Mouse (Mus musculus) neural tube, embryonic 14.5 days (tissue): ENCODE measurements around the gene Pou1f1. TPM values are rescaled to one million over a fixed set of nuclear protein-coding genes. Genes with fewer than 3 reads are reported as not detected.

ENCODE experiments used
- ATAC-seq: fragments of 200-750 bp; cut with Nextera tagmentation; 2 replicates; pipeline ENCODE4 v1.8.0; 2017; ENCODE audit warnings: low read depth, mild to moderate bottlenecking, moderate TSS enrichment, moderate library complexity
- H3K27ac ChIP-seq: fragments of 300-500 bp; sonication (generic); 2 replicates; pipeline ENCODE4 v1.5.1; 2014; ENCODE audit warnings: low read depth, mild to moderate bottlenecking, control low read depth, low read length, moderate library complexity, mixed read lengths
- H3K27me3 ChIP-seq: fragments of 300-500 bp; sonication (generic); 2 replicates; pipeline ENCODE4 v1.6.1; 2014; ENCODE audit warnings: low read length; ENCODE audit not compliant: control insufficient read depth, insufficient read depth
- H3K36me3 ChIP-seq: fragments of 300-500 bp; sonication (generic); 2 replicates; pipeline ENCODE4 v1.6.1; 2014; ENCODE audit warnings: low read length, mixed read lengths; ENCODE audit not compliant: control insufficient read depth, insufficient read depth
- H3K4me1 ChIP-seq: fragments of 300-500 bp; sonication (generic); 2 replicates; pipeline ENCODE4 v1.6.1; 2014; ENCODE audit warnings: low read length; ENCODE audit not compliant: control insufficient read depth, insufficient read depth
- H3K4me2 ChIP-seq: fragments of 300-500 bp; sonication (generic); 2 replicates; pipeline ENCODE4 v1.6.1; 2014; ENCODE audit warnings: mild to moderate bottlenecking, low read depth, low read length, control low read depth
- H3K4me3 ChIP-seq: fragments of 300-500 bp; sonication (generic); 2 replicates; pipeline ENCODE4 v1.5.1; 2014; ENCODE audit warnings: low read depth, low read length, control low read depth, mixed read lengths
- H3K9ac ChIP-seq: fragments of 300-500 bp; sonication (generic); replicated peaks from 2 replicates; pipeline ENCODE4 v1.6.1; 2014; ENCODE audit warnings: low read depth, mild to moderate bottlenecking, control low read depth, low read length, mixed read lengths
- H3K9me3 ChIP-seq: fragments of 300-500 bp; sonication (generic); 2 replicates; pipeline ENCODE4 v1.6.1; 2016; ENCODE audit warnings: low read length; ENCODE audit not compliant: control insufficient read depth
- WGBS: fragments of 180-500 bp; shearing (Covaris S2); extraction: QIAGEN DNeasy Blood & Tissue Kit; methylation state at CpG from one replicate; pipeline ENCODE4 v1.1.7; 2014; 5-methylcytosine and 5-hydroxymethylcytosine counted together
- polyA plus RNA-seq: library from polyadenylated mRNA; unstranded; fragments of >200 nt; fragmentation: Nextera tagmentation; extraction: Ambion mirVana; gene quantifications from 2 replicates; pipeline ENCODE4 v1.2.1, GENCODE M21; 2014

The Pou1f1 gene
- polyA plus RNA-seq = 0.11 TPM in 1 of 2 replicates, not detected in the other

DNA sequence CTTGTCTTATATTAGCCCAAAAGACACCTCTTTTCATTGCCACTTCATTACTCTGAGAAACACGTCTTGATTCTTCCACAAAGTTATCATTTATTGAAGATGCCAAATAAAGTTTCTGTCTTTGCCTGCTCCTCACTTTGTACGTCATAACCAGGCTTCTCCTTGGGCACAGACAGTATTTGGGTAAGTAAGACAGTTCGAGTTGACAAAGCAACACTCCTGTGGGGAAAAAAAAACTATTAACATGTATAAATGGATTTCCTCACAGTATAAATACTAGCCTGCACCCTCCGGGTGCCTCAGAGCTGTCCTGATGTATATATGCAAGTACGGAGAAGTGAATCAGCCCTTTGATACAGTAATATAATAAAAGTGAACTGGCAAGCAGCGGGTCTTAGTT is at the start of gene Pou1f1:
TSS of gene Pou1f1 (plus strand) at position 301 of the 400 bp plus-strand sequence.
- no peak for ATAC-seq
- H3K36me3 ChIP-seq = no peaks in the 10 kb centered on the region
- no peak within 1 kb of the TSS for H3K4me2 ChIP-seq
- H3K9me3 ChIP-seq = no peaks in the 10 kb centered on the region
- H3K27ac ChIP-seq = no peak within 1 kb of the TSS
- H3K9ac ChIP-seq = no peak within 1 kb of the TSS
- H3K27me3 ChIP-seq = no peaks in the 10 kb centered on the region
- 85% methylated on average over 6 of the region's 6 CpGs for WGBS
- H3K4me1 ChIP-seq = no peaks in the 10 kb centered on the region
- H3K4me3 ChIP-seq = no peak within 1 kb of the TSS

- Histone ChIP-seq H3K27me3 (no peaks in the 10 kb centered on the region), H3K9ac (no peak overlapping the region), H3K4me1 (no peaks in the 10 kb centered on the region), H3K9me3 (no peaks in the 10 kb centered on the region), H3K27ac (no peak overlapping the region), H3K36me3 (no peaks in the 10 kb centered on the region), H3K4me3 (no peak overlapping the region), H3K4me2 (no peak overlapping the region)
- WGBS = 77% methylated on average over 4 of the region's 4 CpGs
- no peak for ATAC-seq
Observed at GRCm38 (mm10) chr16:65470650-65471049, 49.7 kb upstream of the Pou1f1 start.

- ATAC-seq = peak; percentile 69
- no peaks in the 10 kb centered on the region for H3K36me3 ChIP-seq
- no peak overlapping the region for H3K9ac ChIP-seq
- H3K4me1 ChIP-seq = no peaks in the 10 kb centered on the region
- no peak overlapping the region for H3K4me3 ChIP-seq
- no peak overlapping the region for H3K27ac ChIP-seq
- no peaks in the 10 kb centered on the region for H3K27me3 ChIP-seq
- 25% methylated on average over 5 of the region's 5 CpGs for WGBS
- no peaks in the 10 kb centered on the region for H3K9me3 ChIP-seq
- no peak overlapping the region for H3K4me2 ChIP-seq
Observed at GRCm38 (mm10) chr16:65472472-65473001, 47.8 kb upstream of the Pou1f1 start.

- Histone ChIP-seq H3K4me2 (no peak overlapping the region), H3K9ac (no peak overlapping the region), H3K4me3 (no peak overlapping the region), H3K9me3 (no peaks in the 10 kb centered on the region), H3K27ac (no peak overlapping the region), H3K27me3 (no peaks in the 10 kb centered on the region), H3K4me1 (no peaks in the 10 kb centered on the region), H3K36me3 (no peaks in the 10 kb centered on the region)
- no peak for ATAC-seq
- 86% methylated on average over 6 of the region's 6 CpGs for WGBS
Observed at GRCm38 (mm10) chr16:65485726-65486125, 34.6 kb upstream of the Pou1f1 start.

GRCm38 (mm10) chr16:65496030-65496429 is 24.3 kb upstream of the Pou1f1 start:
- ATAC-seq = no peak
- no peaks in the 10 kb centered on the region for H3K36me3 ChIP-seq
- no peaks in the 10 kb centered on the region for H3K27me3 ChIP-seq
- H3K9me3 ChIP-seq = no peaks in the 10 kb centered on the region
- 80% methylated on average over 5 of the region's 5 CpGs for WGBS
- H3K4me1 ChIP-seq = no peaks in the 10 kb centered on the region
- no peak overlapping the region for H3K9ac ChIP-seq
- H3K4me3 ChIP-seq = no peak overlapping the region
- no peak overlapping the region for H3K27ac ChIP-seq
- H3K4me2 ChIP-seq = no peak overlapping the region

GRCm38 (mm10) chr16:65497049-65497448 is 23.3 kb upstream of the Pou1f1 start:
- H3K36me3 ChIP-seq = no peaks in the 10 kb centered on the region
- peak; percentile 68; the same call in 1 of the 2 replicates for ATAC-seq
- WGBS = 40% methylated on average over 2 of the region's 2 CpGs
- H3K27me3 ChIP-seq = no peaks in the 10 kb centered on the region
- H3K9me3 ChIP-seq = no peaks in the 10 kb centered on the region
- no peak overlapping the region for H3K27ac ChIP-seq
- no peak overlapping the region for H3K4me2 ChIP-seq
- H3K9ac ChIP-seq = no peak overlapping the region
- no peaks in the 10 kb centered on the region for H3K4me1 ChIP-seq
- no peak overlapping the region for H3K4me3 ChIP-seq

DNA sequence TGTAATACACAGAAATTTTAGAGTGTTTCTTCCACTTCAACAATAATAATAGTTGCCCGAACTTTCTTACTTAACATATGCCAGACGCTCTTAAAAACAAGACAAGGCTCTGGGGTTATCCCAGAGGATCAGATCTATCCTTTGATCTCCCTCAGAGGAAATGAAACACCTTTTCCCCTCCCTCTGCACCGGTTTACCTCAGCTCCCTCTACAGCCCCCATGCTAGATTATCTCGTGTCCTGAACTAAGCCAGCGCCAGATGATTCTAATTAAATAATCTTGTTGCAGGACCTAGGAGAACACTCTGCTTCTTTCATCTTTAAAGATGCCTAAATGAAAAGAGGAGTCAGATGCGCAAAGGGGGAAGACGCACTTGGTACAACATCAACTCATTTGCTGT is 6.1 kb upstream of the Pou1f1 start:
- Histone ChIP-seq H3K9ac (no peak overlapping the region), H3K27me3 (no peaks in the 10 kb centered on the region), H3K27ac (no peak overlapping the region), H3K36me3 (no peaks in the 10 kb centered on the region), H3K4me3 (no peak overlapping the region), H3K4me1 (no peaks in the 10 kb centered on the region), H3K4me2 (no peak overlapping the region), H3K9me3 (no peaks in the 10 kb centered on the region)
- whole genome bisulfite sequencing = 75% methylated on average over 7 of the region's 7 CpGs
- no peak for ATAC-seq

GRCm38 (mm10) chr16:65526004-65526403 is 5.7 kb downstream of the Pou1f1 start:
- WGBS = 64% methylated on average over 2 of the region's 2 CpGs
- no peaks in the 10 kb centered on the region for H3K9me3 ChIP-seq
- peak; percentile 54; the same call in 1 of the 2 replicates for ATAC-seq
- H3K27me3 ChIP-seq = no peaks in the 10 kb centered on the region
- no peaks in the 10 kb centered on the region for H3K4me1 ChIP-seq
- no peak overlapping the region for H3K4me3 ChIP-seq
- no peak overlapping the region for H3K4me2 ChIP-seq
- no peak overlapping the region for H3K9ac ChIP-seq
- H3K36me3 ChIP-seq = no peaks in the 10 kb centered on the region
- no peak overlapping the region for H3K27ac ChIP-seq

DNA sequence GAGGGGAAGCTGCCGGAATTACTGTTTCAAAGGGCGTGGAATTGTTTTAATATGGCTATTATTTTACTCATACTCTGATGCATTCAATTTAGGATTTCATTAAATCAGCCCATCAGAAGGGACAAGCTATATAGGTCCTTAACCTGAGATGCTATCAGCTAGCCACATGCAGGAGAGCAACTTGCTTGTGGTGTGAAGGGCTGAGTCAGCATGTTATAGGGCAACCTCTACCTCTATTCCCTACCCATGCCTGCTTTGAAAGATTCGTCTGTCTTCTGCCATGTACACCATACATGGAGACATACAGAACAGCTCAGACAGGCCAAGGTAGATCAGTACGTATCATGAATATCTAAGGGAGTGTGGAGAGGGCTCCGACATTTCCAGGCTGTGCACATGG is 6.4 kb downstream of the Pou1f1 start:
- Histone ChIP-seq H3K4me1 (no peaks in the 10 kb centered on the region), H3K36me3 (no peaks in the 10 kb centered on the region), H3K9me3 (no peaks in the 10 kb centered on the region), H3K4me2 (no peak overlapping the region), H3K9ac (no peak overlapping the region), H3K27ac (no peak overlapping the region), H3K4me3 (no peak overlapping the region), H3K27me3 (no peaks in the 10 kb centered on the region)
- ATAC-seq = no peak
- WGBS = 77% methylated on average over 5 of the region's 5 CpGs
